Mouse (Mus musculus): ENCODE data around the gene Stxbp2. TPM values are rescaled to one million over a fixed set of nuclear protein-coding genes. Genes with fewer than 3 reads are reported as not detected.

The Stxbp2 gene
- total and polyA plus RNA-seq, 2 experiments = 33.6 to 78.2 TPM

GRCm38 (mm10) chr8:3652845-3653244, 22.1 kb downstream of the Stxbp2 start:
- DNase-seq (ENCODE audit: extremely low read depth, low read depth, low spot score) = no peak
- H3K4me3 ChIP-seq (ENCODE audit: insufficient read depth, low read depth, low read length) = no peak overlapping the region
- 69% methylated on average over 3 of the region's 3 CpGs for WGBS

GRCm38 (mm10) chr8:3654726-3655508, 24.2 kb downstream of the Stxbp2 start:
- Histone ChIP-seq H3K9ac (ENCODE audit: low read depth, low read length) (no peak overlapping the region), H3K4me3 (ENCODE audit: insufficient read depth, low read depth, low read length) (no peak overlapping the region), H3K4me1 (ENCODE audit: control insufficient read depth, insufficient read depth, low read length) (no peaks in the 10 kb centered on the region), H3K27ac (replicated peaks; ENCODE audit: insufficient read depth, low read depth, low read length) (no peak overlapping the region), H3K27me3 (ENCODE audit: control insufficient read depth, insufficient read depth, low read length) (no peaks in the 10 kb centered on the region; the same call in 1 of the 2 replicates), H3K79me2 (ENCODE audit: control insufficient read depth, insufficient read depth, low read length) (no peaks in the 10 kb centered on the region), H3K36me3 (ENCODE audit: control insufficient read depth, insufficient read depth, low read length) (no peaks in the 10 kb centered on the region)
- no peak for DNase-seq (ENCODE audit: extremely low read depth, low read depth, low spot score)
- TF ChIP-seq CTCF (IDR thresholded peaks at IDR 0.05; ENCODE audit: low read depth, low read length) (no peak), POLR2A (IDR thresholded peaks at IDR 0.05; ENCODE audit: extremely low read depth, insufficient read depth, low read length) (no peak)
- 67% methylated on average over 11 of the region's 11 CpGs for WGBS

More at GRCm38 (mm10) chr8:3652845-3653244, 22.1 kb downstream of the Stxbp2 start:
- no peak overlapping the region for H3K27ac ChIP-seq (replicated peaks; ENCODE audit: insufficient read depth, low read depth, low read length)
- H3K9ac ChIP-seq (ENCODE audit: low read depth, low read length) = no peak overlapping the region
- no peaks in the 10 kb centered on the region; the same call in 1 of the 2 replicates for H3K27me3 ChIP-seq (ENCODE audit: control insufficient read depth, insufficient read depth, low read length)
- no peaks in the 10 kb centered on the region for H3K79me2 ChIP-seq (ENCODE audit: control insufficient read depth, insufficient read depth, low read length)
- TF ChIP-seq CTCF (IDR thresholded peaks at IDR 0.05; ENCODE audit: low read depth, low read length) (no peak), POLR2A (IDR thresholded peaks at IDR 0.05; ENCODE audit: extremely low read depth, insufficient read depth, low read length) (no peak)
- H3K36me3 ChIP-seq (ENCODE audit: control insufficient read depth, insufficient read depth, low read length) = no peaks in the 10 kb centered on the region
- no peaks in the 10 kb centered on the region for H3K4me1 ChIP-seq (ENCODE audit: control insufficient read depth, insufficient read depth, low read length)

- Histone ChIP-seq H3K27me3 (ENCODE audit: control insufficient read depth, insufficient read depth, low read length) (no peaks in the 10 kb centered on the region; the same call in 1 of the 2 replicates), H3K4me1 (ENCODE audit: control insufficient read depth, insufficient read depth, low read length) (no peaks in the 10 kb centered on the region), H3K27ac (replicated peaks; ENCODE audit: insufficient read depth, low read depth, low read length) (no peak within 1 kb of the TSS), H3K79me2 (ENCODE audit: control insufficient read depth, insufficient read depth, low read length) (no peaks in the 10 kb centered on the region), H3K4me3 (ENCODE audit: insufficient read depth, low read depth, low read length) (no peak within 1 kb of the TSS), H3K36me3 (ENCODE audit: control insufficient read depth, insufficient read depth, low read length) (no peaks in the 10 kb centered on the region), H3K9ac (ENCODE audit: low read depth, low read length) (no peak within 1 kb of the TSS)
- DNase-seq (ENCODE audit: extremely low read depth, low read depth, low spot score) = no peak
- 73% methylated on average over 3 of the region's 3 CpGs for WGBS
- TF ChIP-seq CTCF (IDR thresholded peaks at IDR 0.05; ENCODE audit: low read depth, low read length) = no peak
- no peak for TF ChIP-seq POLR2A (IDR thresholded peaks at IDR 0.05; ENCODE audit: extremely low read depth, insufficient read depth, low read length)
Measured at GRCm38 (mm10) chr8:3655526-3655925, 24.8 kb downstream of the Stxbp2 start, which contains the start of gene Retn. Gene Retn, plus strand, starts transcription at chr8:3655770.

GRCm38 (mm10) chr8:3656725-3657381, 26.1 kb downstream of the Stxbp2 start:
- DNase-seq (ENCODE audit: extremely low read depth, low read depth, low spot score) = no peak

GRCm38 (mm10) chr8:3660889-3661288, 30.1 kb downstream of the Stxbp2 start:
- TF ChIP-seq POLR2A (IDR thresholded peaks at IDR 0.05; ENCODE audit: extremely low read depth, insufficient read depth, low read length) (no peak), CTCF (IDR thresholded peaks at IDR 0.05; ENCODE audit: low read depth, low read length) (no peak)
- Histone ChIP-seq H3K4me3 (ENCODE audit: insufficient read depth, low read depth, low read length) (no peak overlapping the region), H3K79me2 (ENCODE audit: control insufficient read depth, insufficient read depth, low read length) (no peaks in the 10 kb centered on the region), H3K4me1 (ENCODE audit: control insufficient read depth, insufficient read depth, low read length) (no peaks in the 10 kb centered on the region), H3K9ac (ENCODE audit: low read depth, low read length) (no peak overlapping the region), H3K27ac (replicated peaks; ENCODE audit: insufficient read depth, low read depth, low read length) (no peak overlapping the region), H3K27me3 (ENCODE audit: control insufficient read depth, insufficient read depth, low read length) (no peaks in the 10 kb centered on the region), H3K36me3 (ENCODE audit: control insufficient read depth, insufficient read depth, low read length) (no peaks in the 10 kb centered on the region)
- WGBS = 72% methylated on average over 8 of the region's 8 CpGs
- no peak for DNase-seq (ENCODE audit: extremely low read depth, low read depth, low spot score)

More at GRCm38 (mm10) chr8:3656725-3657381, 26.1 kb downstream of the Stxbp2 start:
- TF ChIP-seq POLR2A (IDR thresholded peaks at IDR 0.05; ENCODE audit: extremely low read depth, insufficient read depth, low read length) (no peak), CTCF (IDR thresholded peaks at IDR 0.05; ENCODE audit: low read depth, low read length) (no peak)
- Histone ChIP-seq H3K36me3 (ENCODE audit: control insufficient read depth, insufficient read depth, low read length) (no peaks in the 10 kb centered on the region), H3K79me2 (ENCODE audit: control insufficient read depth, insufficient read depth, low read length) (no peaks in the 10 kb centered on the region), H3K27me3 (ENCODE audit: control insufficient read depth, insufficient read depth, low read length) (no peaks in the 10 kb centered on the region), H3K27ac (replicated peaks; ENCODE audit: insufficient read depth, low read depth, low read length) (no peak overlapping the region), H3K9ac (ENCODE audit: low read depth, low read length) (no peak overlapping the region), H3K4me3 (ENCODE audit: insufficient read depth, low read depth, low read length) (no peak overlapping the region), H3K4me1 (ENCODE audit: control insufficient read depth, insufficient read depth, low read length) (no peaks in the 10 kb centered on the region)
- 41% methylated on average over 7 of the region's 7 CpGs for WGBS

Data from liver, adult 2 months (tissue).